Mouse (Mus musculus): ENCODE results near the gene Sh3d19. TPM values are rescaled to one million over a fixed set of nuclear protein-coding genes. Genes with fewer than 3 reads are reported as not detected.
A peak's percentile ranks its signal among the peaks of the same experiment; 100 is the strongest.

The Sh3d19 gene
- total RNA-seq, 2 experiments from 2014 or later: 15.6 to 16.0 TPM

- Histone ChIP-seq H3K4me3 (no peak overlapping the region), H3K27ac (no peak overlapping the region)
- TF ChIP-seq CTCF (IDR thresholded peaks at IDR 0.05): no peak
- DNase-seq (ENCODE audit: extremely low spot score in 1 of 2, low spot score in 2 of 2): no peak
- intact Hi-C loops (cut with DNase I): no loop called here
Observed at GRCm38 (mm10) chr3:86107637-86108539, 137.0 kb downstream of the Sh3d19 start.

GRCm38 (mm10) chr3:86108576-86108975 lies 137.7 kb downstream of the Sh3d19 start:
- Histone ChIP-seq H3K4me3 (no peak overlapping the region), H3K27ac (no peak overlapping the region)
- DNase-seq (ENCODE audit: extremely low spot score in 1 of 2, low spot score in 2 of 2): no peak
- intact Hi-C loops (cut with DNase I): no loop called here
- TF ChIP-seq CTCF (IDR thresholded peaks at IDR 0.05): no peak

GRCm38 (mm10) chr3:86109099-86109498 lies 138.2 kb downstream of the Sh3d19 start:
- H3K27ac ChIP-seq: no peak overlapping the region
- H3K4me3 ChIP-seq: no peak overlapping the region
- DNase-seq (ENCODE audit: extremely low spot score in 1 of 2, low spot score in 2 of 2): no peak
- no peak for TF ChIP-seq CTCF (IDR thresholded peaks at IDR 0.05)
- intact Hi-C loops (cut with DNase I): no loop called here

- H3K4me3 ChIP-seq: no peak overlapping the region
- no peak for DNase-seq (ENCODE audit: extremely low spot score in 1 of 2, low spot score in 2 of 2)
- peak; percentile 35 for TF ChIP-seq CTCF (IDR thresholded peaks at IDR 0.05)
Observed at GRCm38 (mm10) chr3:86110077-86110476, 139.2 kb downstream of the Sh3d19 start.

GRCm38 (mm10) chr3:86112766-86113165 lies 141.9 kb downstream of the Sh3d19 start:
- intact Hi-C loops (cut with DNase I): no loop called here
- no peak for DNase-seq (ENCODE audit: extremely low spot score in 1 of 2, low spot score in 2 of 2)
- H3K4me3 ChIP-seq: no peak overlapping the region
- TF ChIP-seq CTCF (IDR thresholded peaks at IDR 0.05): no peak
- no peak overlapping the region for H3K27ac ChIP-seq

More at GRCm38 (mm10) chr3:86110077-86110476, 139.2 kb downstream of the Sh3d19 start:
- H3K27ac ChIP-seq: no peak overlapping the region
- intact Hi-C loops (cut with DNase I): no loop called here

GRCm38 (mm10) chr3:86114659-86115338 lies 143.9 kb downstream of the Sh3d19 start:
- Histone ChIP-seq H3K4me3 (no peak overlapping the region), H3K27ac (peak overlapping the region; percentile 25)
- no peak for DNase-seq (ENCODE audit: extremely low spot score in 1 of 2, low spot score in 2 of 2)
- TF ChIP-seq CTCF (IDR thresholded peaks at IDR 0.05): no peak
- intact Hi-C loops (cut with DNase I): no loop called here

GRCm38 (mm10) chr3:86116951-86117350 lies 146.0 kb downstream of the Sh3d19 start:
- intact Hi-C loops (cut with DNase I): no loop called here
- H3K4me3 ChIP-seq: no peak overlapping the region

GRCm38 (mm10) chr3:86119237-86119932 lies 148.5 kb downstream of the Sh3d19 start:
- intact Hi-C loops (cut with DNase I): no loop called here

More at GRCm38 (mm10) chr3:86116951-86117350, 146.0 kb downstream of the Sh3d19 start:
- no peak for DNase-seq (ENCODE audit: extremely low spot score in 1 of 2, low spot score in 2 of 2)
- TF ChIP-seq CTCF (IDR thresholded peaks at IDR 0.05): peak; percentile 48
- H3K27ac ChIP-seq: no peak overlapping the region

GRCm38 (mm10) chr3:86122156-86122555 lies 151.2 kb downstream of the Sh3d19 start:
- Histone ChIP-seq H3K4me3 (no peak overlapping the region), H3K27ac (no peak overlapping the region)
- intact Hi-C loops (cut with DNase I): no loop called here
- no peak; the same call in 1 of the 2 replicates for TF ChIP-seq CTCF (IDR thresholded peaks at IDR 0.05)
- DNase-seq (ENCODE audit: extremely low spot score in 1 of 2, low spot score in 2 of 2): no peak

More at GRCm38 (mm10) chr3:86119237-86119932, 148.5 kb downstream of the Sh3d19 start:
- no peak overlapping the region for H3K27ac ChIP-seq
- no peak for TF ChIP-seq CTCF (IDR thresholded peaks at IDR 0.05)
- H3K4me3 ChIP-seq: no peak overlapping the region
- DNase-seq (ENCODE audit: extremely low spot score in 1 of 2, low spot score in 2 of 2): no peak

GRCm38 (mm10) chr3:86123251-86123746 lies 152.4 kb downstream of the Sh3d19 start:
- Histone ChIP-seq H3K27ac (no peak overlapping the region), H3K4me3 (no peak overlapping the region)
- no peak for DNase-seq (ENCODE audit: extremely low spot score in 1 of 2, low spot score in 2 of 2)
- intact Hi-C loops (cut with DNase I): no loop called here
- no peak for TF ChIP-seq CTCF (IDR thresholded peaks at IDR 0.05)

- intact Hi-C loops (cut with DNase I): loop anchor here (2.0 to 5.0 kb wide), 3 partner anchors 207 to 1207 kb away; no protein-coding TSS in a partner anchor
- peak; percentile 91 for TF ChIP-seq CTCF (IDR thresholded peaks at IDR 0.05)
- Histone ChIP-seq H3K4me3 (no peak overlapping the region), H3K27ac (no peak overlapping the region)
- peak; percentile 73 to 78 for DNase-seq (ENCODE audit: extremely low spot score in 1 of 2, low spot score in 2 of 2)
Observed at GRCm38 (mm10) chr3:86129757-86130156, 158.8 kb downstream of the Sh3d19 start.
